Mouse (Mus musculus) cortical plate, adult 2 months (tissue): Measurements from ENCODE around the gene Ttc36.

Experiments
- CTCF ChIP-seq: fragments of 200-500 bp; IDR thresholded peaks from 2 replicates; pipeline ENCODE4 v1.5.1; 2011; ENCODE audit warnings: mild to moderate bottlenecking, control low read depth, low read length; ENCODE audit not compliant: insufficient read depth; ENCODE audit errors: extremely low read depth
- POLR2A ChIP-seq: fragments of 200-500 bp; IDR thresholded peaks from 2 replicates; pipeline ENCODE4 v1.6.1; 2011; ENCODE audit warnings: mild to moderate bottlenecking, low read length, control low read depth; ENCODE audit not compliant: insufficient read depth; ENCODE audit errors: extremely low read depth

GRCm38 (mm10) chr9:44830506-44830905 is 27.6 kb upstream of the Ttc36 start:
- TF ChIP-seq POLR2A: no peak
- TF ChIP-seq CTCF: no peak
